Mouse (Mus musculus): ENCODE results near the gene Npb. TPM values are rescaled to one million over a fixed set of nuclear protein-coding genes. Genes with fewer than 3 reads are reported as not detected.
A peak's percentile ranks its signal among the peaks of the same experiment; 100 is the strongest.

Npb gene
- polyA plus RNA-seq, 2 experiments: 5.5 to 11.9 TPM

DNA sequence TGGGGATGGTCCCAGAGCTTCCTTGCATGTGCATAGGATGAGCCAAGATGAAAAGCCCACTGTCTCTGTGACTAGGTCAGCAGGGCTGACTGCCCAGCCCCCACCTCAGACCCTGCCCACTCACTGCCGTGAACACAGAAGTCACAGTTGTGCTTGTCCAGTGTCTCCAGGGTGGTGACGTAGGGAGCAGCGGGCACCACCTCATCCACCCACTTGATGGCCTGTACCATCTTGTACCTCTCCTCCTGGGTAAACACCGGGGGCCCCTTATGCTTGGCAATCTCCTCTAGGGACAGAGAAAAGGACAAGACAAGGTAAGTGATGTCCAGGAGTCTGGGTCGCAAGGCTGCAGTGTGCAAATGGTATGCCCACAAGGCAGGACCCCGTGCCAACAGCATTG lies 6.9 kb downstream of the Npb start:
- TF ChIP-seq EP300 (IDR thresholded peaks at IDR 0.05; ENCODE audit: low read depth) (no peak), CTCF (IDR thresholded peaks at IDR 0.05; ENCODE audit: low read depth) (no peak)
- DNase-seq (ENCODE audit: low read depth in 3 of 3, low spot score in 3 of 3): no peak
- Histone ChIP-seq H3K4me3 (ENCODE audit: insufficient read depth in 1 of 2, low read depth in 2 of 2, low read length in 2 of 2) (no peak overlapping the region), H3K27ac (no peak overlapping the region), H3K36me3 (replicated peaks; ENCODE audit: control insufficient read depth, insufficient read depth, low read depth) (peaks cover 31% of the 10 kb centered on the region), H3K9me3 (ENCODE audit: control insufficient read depth, low read length) (no peaks in the 10 kb centered on the region), H3K4me2 (ENCODE audit: low read depth) (no peak overlapping the region), H3K9ac (replicated peaks) (no peak overlapping the region), H3K4me1 (replicated peaks; ENCODE audit: control insufficient read depth in 2 of 2, insufficient read depth in 2 of 2, low read length in 1 of 2) (peaks cover 13 to 16% of the 10 kb centered on the region in 2 experiments), H3K27me3 (ENCODE audit: control insufficient read depth, insufficient read depth, low read length) (no peaks in the 10 kb centered on the region)
- ATAC-seq (ENCODE audit: insufficient read depth): no peak
- WGBS (ENCODE audit: insufficient replicate concordance): 75% methylated on average over 6 of the region's 6 CpGs

DNA sequence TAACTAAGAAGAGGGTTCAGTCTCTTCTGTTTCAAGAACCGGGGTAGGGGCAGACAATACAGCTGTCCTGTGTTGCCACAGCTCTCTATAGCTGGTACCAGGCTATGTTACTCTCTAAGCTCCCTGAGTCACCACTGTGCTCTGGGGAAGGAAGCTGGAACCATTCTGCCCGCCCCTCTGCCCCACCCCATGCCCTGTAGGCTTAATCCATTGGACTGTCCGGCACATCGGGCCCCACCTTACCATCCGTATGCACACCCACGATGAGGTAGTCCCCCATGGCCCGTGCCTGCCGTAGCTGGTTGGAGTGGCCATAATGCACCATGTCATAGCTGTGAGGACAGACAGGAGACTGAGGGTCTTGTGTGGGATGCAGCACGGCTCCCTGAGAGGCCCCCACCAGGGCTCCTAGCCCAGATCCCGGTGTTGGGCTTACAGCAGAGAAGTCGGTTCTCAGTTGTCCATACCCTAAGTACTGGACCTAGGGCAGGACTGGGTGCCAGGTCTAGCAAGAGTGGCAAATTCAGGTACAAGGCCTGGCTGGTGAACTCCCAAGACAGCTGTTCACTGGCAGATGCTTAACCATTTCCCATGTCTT lies 7.4 kb downstream of the Npb start:
- TF ChIP-seq EP300 (IDR thresholded peaks at IDR 0.05; ENCODE audit: low read depth) (no peak), CTCF (IDR thresholded peaks at IDR 0.05; ENCODE audit: low read depth) (no peak)
- H3K27me3 ChIP-seq (ENCODE audit: control insufficient read depth, insufficient read depth, low read length): no peaks in the 10 kb centered on the region
- no peak overlapping the region for H3K9ac ChIP-seq (replicated peaks)
- peaks cover 13 to 16% of the 10 kb centered on the region in 2 experiments for H3K4me1 ChIP-seq (replicated peaks; ENCODE audit: control insufficient read depth in 2 of 2, insufficient read depth in 2 of 2, low read length in 1 of 2)
- DNase-seq (ENCODE audit: low read depth in 3 of 3, low spot score in 3 of 3) (no peak), ATAC-seq (ENCODE audit: insufficient read depth) (no peak)
- no peak overlapping the region for H3K4me3 ChIP-seq (ENCODE audit: insufficient read depth in 1 of 2, low read depth in 2 of 2, low read length in 2 of 2)
- peaks cover 34% of the 10 kb centered on the region for H3K36me3 ChIP-seq (replicated peaks; ENCODE audit: control insufficient read depth, insufficient read depth, low read depth)
- no peak overlapping the region for H3K27ac ChIP-seq
- 84% methylated on average over 11 of the region's 11 CpGs for WGBS (ENCODE audit: insufficient replicate concordance)
- H3K4me2 ChIP-seq (ENCODE audit: low read depth): peak overlapping the region; percentile 96
- no peaks in the 10 kb centered on the region for H3K9me3 ChIP-seq (ENCODE audit: control insufficient read depth, low read length)

DNA sequence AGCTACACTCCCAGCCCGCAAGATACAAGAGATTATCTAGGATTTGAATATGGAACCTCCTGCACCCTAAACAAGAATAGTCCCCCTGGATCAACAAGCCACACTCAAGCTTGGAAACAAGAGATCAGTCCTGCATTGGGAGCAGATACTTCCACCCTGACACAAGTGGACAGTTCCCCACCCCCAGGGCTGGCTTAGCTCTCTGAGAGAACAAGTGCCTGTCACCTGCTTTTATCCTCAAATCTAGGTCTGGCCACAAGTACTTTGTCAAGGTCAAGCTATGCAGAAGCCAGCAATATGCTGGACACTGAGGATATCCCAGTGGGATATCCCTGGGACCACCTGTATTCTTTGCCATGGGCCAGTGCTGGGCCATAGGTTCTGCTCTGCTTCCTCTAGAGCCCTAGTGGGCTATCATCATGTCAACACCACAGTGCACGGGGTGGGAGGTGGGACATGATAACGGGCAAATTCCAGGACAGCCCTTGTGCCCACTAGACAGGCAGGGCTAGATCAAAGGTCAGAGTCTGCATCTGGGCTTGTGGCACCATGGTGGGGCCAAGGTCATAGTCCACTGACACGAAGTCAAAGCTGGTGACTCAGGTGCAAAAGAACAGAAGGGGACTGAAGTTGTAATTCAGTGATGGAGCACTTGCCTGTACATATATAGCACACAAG lies 8.5 kb downstream of the Npb start:
- H3K36me3 ChIP-seq (replicated peaks; ENCODE audit: control insufficient read depth, insufficient read depth, low read depth): peaks cover 43% of the 10 kb centered on the region
- H3K27me3 ChIP-seq (ENCODE audit: control insufficient read depth, insufficient read depth, low read length): no peaks in the 10 kb centered on the region
- peak overlapping the region; percentile 96 for H3K4me2 ChIP-seq (ENCODE audit: low read depth)
- TF ChIP-seq CTCF (IDR thresholded peaks at IDR 0.05; ENCODE audit: low read depth): no peak
- DNase-seq (ENCODE audit: low read depth in 3 of 3, low spot score in 3 of 3) (no peak), ATAC-seq (ENCODE audit: insufficient read depth) (peak; percentile 16; the same call in 1 of the 2 replicates)
- peak overlapping the region; percentile 82 for H3K9ac ChIP-seq (replicated peaks)
- H3K4me3 ChIP-seq (ENCODE audit: insufficient read depth in 1 of 2, low read depth in 2 of 2, low read length in 2 of 2): peak overlapping the region; percentile 74 to 90
- peak overlapping the region; percentile 87 for H3K27ac ChIP-seq
- 26% methylated on average over 4 of the region's 4 CpGs for WGBS (ENCODE audit: insufficient replicate concordance)
- H3K4me1 ChIP-seq (replicated peaks; ENCODE audit: control insufficient read depth in 2 of 2, insufficient read depth in 2 of 2, low read length in 1 of 2): peaks cover 13 to 16% of the 10 kb centered on the region in 2 experiments
- H3K9me3 ChIP-seq (ENCODE audit: control insufficient read depth, low read length): no peaks in the 10 kb centered on the region

DNA sequence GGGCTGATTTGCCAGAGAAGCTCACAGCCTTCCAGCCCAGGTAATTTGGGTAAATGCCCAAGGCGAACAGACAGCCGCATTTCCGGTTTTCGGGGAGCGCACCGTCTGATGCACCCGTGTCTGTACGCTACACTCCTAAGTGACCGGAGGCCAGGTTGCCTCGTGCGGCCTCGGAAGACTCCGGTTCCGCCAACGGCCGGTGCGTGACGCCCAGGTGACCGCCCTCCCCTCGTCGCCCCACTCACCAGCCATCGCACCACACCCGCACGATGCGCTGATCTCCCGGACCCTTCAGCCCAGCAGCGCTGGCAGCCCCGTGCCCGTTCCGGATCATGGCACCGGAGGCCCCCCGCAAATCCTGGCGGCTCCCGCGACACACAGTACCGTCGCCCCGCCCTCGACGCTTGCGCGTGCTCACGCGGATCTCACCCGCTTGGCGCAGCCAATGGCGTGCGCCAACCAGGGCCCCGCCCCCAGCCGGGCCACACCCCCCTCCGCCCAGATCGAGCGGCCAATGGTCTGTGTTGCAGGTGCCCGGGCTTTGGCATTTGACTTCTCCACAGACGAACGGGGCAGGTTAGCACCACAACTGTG lies 9.3 kb downstream of the Npb start, which contains the start of gene Pcyt2:
Gene Pcyt2 (minus strand): TSS at position 418 of the 594 bp plus-strand sequence.
- TF ChIP-seq CTCF (IDR thresholded peaks at IDR 0.05; ENCODE audit: low read depth) (no peak), EP300 (IDR thresholded peaks at IDR 0.05; ENCODE audit: low read depth) (peak; percentile 31; the same call in 1 of the 2 replicates)
- peaks cover 46% of the 10 kb centered on the region for H3K36me3 ChIP-seq (replicated peaks; ENCODE audit: control insufficient read depth, insufficient read depth, low read depth)
- DNase-seq (ENCODE audit: low read depth in 3 of 3, low spot score in 3 of 3): peak; percentile 85 to 88 (median 87)
- peak; percentile 93 for ATAC-seq (ENCODE audit: insufficient read depth)
- peak within 1 kb of the TSS; percentile 87 for H3K27ac ChIP-seq
- under 1% methylated on average over 56 of the region's 56 CpGs for WGBS (ENCODE audit: insufficient replicate concordance)
- H3K4me1 ChIP-seq (replicated peaks; ENCODE audit: control insufficient read depth in 2 of 2, insufficient read depth in 2 of 2, low read length in 1 of 2): peaks cover 13 to 16% of the 10 kb centered on the region in 2 experiments
- H3K9ac ChIP-seq (replicated peaks): peak within 1 kb of the TSS; percentile 82
- H3K4me2 ChIP-seq (ENCODE audit: low read depth): peak within 1 kb of the TSS; percentile 96
- no peaks in the 10 kb centered on the region for H3K27me3 ChIP-seq (ENCODE audit: control insufficient read depth, insufficient read depth, low read length)
- no peaks in the 10 kb centered on the region for H3K9me3 ChIP-seq (ENCODE audit: control insufficient read depth, low read length)
- H3K4me3 ChIP-seq (ENCODE audit: insufficient read depth in 1 of 2, low read depth in 2 of 2, low read length in 2 of 2): peak within 1 kb of the TSS; percentile 74 to 90

All from liver, embryonic 14.5 days (tissue).